Mouse (Mus musculus) MEL (cell line): ENCODE results near the gene Tnfrsf21. TPM values are rescaled to one million over a fixed set of nuclear protein-coding genes. Genes with fewer than 3 reads are reported as not detected.

Experiments
- DNase-seq: peaks from one replicate; pipeline ENCODE4 v3.0.0; 2011; ENCODE audit warnings: low read depth, low spot score
- H3K27ac ChIP-seq: 2 replicates; pipeline ENCODE4 v1.5.1; 2012; ENCODE audit warnings: low read depth, mild to moderate bottlenecking, control low read depth, low read length, moderate library complexity; ENCODE audit not compliant: control insufficient read depth
- H3K27me3 ChIP-seq, 2 experiments: fragments of 150-350 bp in 1 of 2; sonication (generic) in 1 of 2; 2 replicates each; pipeline ENCODE4 v1.6.1; 2012; ENCODE audit warnings: low read length in 2 of 2, mild to moderate bottlenecking in 2 of 2, improper control_type of control experiment in 1 of 2, moderate library complexity in 1 of 2; ENCODE audit not compliant: insufficient read depth in 2 of 2, control insufficient read depth in 1 of 2
- H3K36me3 ChIP-seq, 2 experiments: 2 replicates each; pipeline ENCODE4 v1.6.1; 2012 to 2014; ENCODE audit warnings: low read length in 2 of 2, improper control_type of control experiment in 1 of 2, inconsistent platforms in 1 of 2, mild to moderate bottlenecking in 1 of 2; ENCODE audit not compliant: insufficient read depth in 2 of 2, control insufficient read depth in 1 of 2
- H3K4me1 ChIP-seq, 2 experiments: fragments of 150-350 bp in 1 of 2; sonication (generic) in 1 of 2; 2 replicates each; pipeline ENCODE4 v1.6.1; 2012; ENCODE audit warnings: low read length in 2 of 2, improper control_type of control experiment in 1 of 2, mild to moderate bottlenecking in 1 of 2; ENCODE audit not compliant: insufficient read depth in 2 of 2, control insufficient read depth in 1 of 2
- H3K4me3 ChIP-seq, 2 experiments: fragments of 150-350 bp in 1 of 2; sonication (generic) in 1 of 2; 2 replicates each; pipeline ENCODE4 v1.5.1; 2012; ENCODE audit warnings: low read depth in 2 of 2, low read length in 2 of 2, mild to moderate bottlenecking in 2 of 2, moderate library complexity in 2 of 2, control low read depth in 1 of 2, improper control_type of control experiment in 1 of 2; ENCODE audit not compliant: control insufficient read depth in 1 of 2, insufficient read depth in 1 of 2
- H3K79me2 ChIP-seq: 2 replicates; pipeline ENCODE4 v1.6.1; 2012; ENCODE audit warnings: mild to moderate bottlenecking, low read length, moderate library complexity; ENCODE audit not compliant: control insufficient read depth, poor library complexity, insufficient read depth
- H3K9ac ChIP-seq: 2 replicates; pipeline ENCODE4 v1.6.1; 2012; ENCODE audit warnings: low read depth, mild to moderate bottlenecking, control low read depth, low read length, moderate library complexity; ENCODE audit not compliant: control insufficient read depth, poor library complexity, severe bottlenecking
- H3K9me3 ChIP-seq: fragments of 150-350 bp; sonication (generic); replicated peaks from 2 replicates; pipeline ENCODE4 v1.6.1; 2012; ENCODE audit warnings: mild to moderate bottlenecking, low read length, improper control_type of control experiment, moderate library complexity; ENCODE audit not compliant: insufficient read depth
- BHLHE40 ChIP-seq: IDR thresholded peaks from 2 replicates; pipeline ENCODE4 v1.6.1; 2012; ENCODE audit warnings: low read depth, mild to moderate bottlenecking, inconsistent platforms, low read length, improper control_type of control experiment, borderline replicate concordance
- CHD1 ChIP-seq: IDR thresholded peaks from 2 replicates; pipeline ENCODE4 v1.6.1; 2012; ENCODE audit warnings: low read depth, mild to moderate bottlenecking, inconsistent platforms, low read length, improper control_type of control experiment
- CHD2 ChIP-seq: IDR thresholded peaks from 2 replicates; pipeline ENCODE4 v1.6.1; 2011; ENCODE audit warnings: low read length, improper control_type of control experiment
- CTCF ChIP-seq, 3 experiments: IDR thresholded peaks in 2 of 3; conservative IDR thresholded peaks in 1 of 3; 2 replicates each; pipeline ENCODE4 v1.5.1; 2011 to 2012; ENCODE audit warnings: low read length in 3 of 3, low read depth in 2 of 3, mild to moderate bottlenecking in 2 of 3, improper control_type of control experiment in 1 of 3, inconsistent platforms in 1 of 3, mixed read lengths in 1 of 3, moderate library complexity in 1 of 3; ENCODE audit not compliant: control insufficient read depth in 1 of 3, insufficient read depth in 1 of 3, poor library complexity in 1 of 3, severe bottlenecking in 1 of 3
- EP300 ChIP-seq, 2 experiments: IDR thresholded peaks; 2 replicates each; pipeline ENCODE4 v1.6.1; 2011; ENCODE audit warnings: improper control_type of control experiment in 2 of 2, low read length in 2 of 2, low read depth in 1 of 2, mild to moderate bottlenecking in 1 of 2
- GABPA ChIP-seq: IDR thresholded peaks from 2 replicates; pipeline ENCODE4 v1.6.1; 2012; ENCODE audit warnings: low read depth, mild to moderate bottlenecking, inconsistent platforms, low read length, improper control_type of control experiment, moderate library complexity
- JUND ChIP-seq: IDR thresholded peaks from 2 replicates; pipeline ENCODE4 v1.6.1; 2011; ENCODE audit warnings: low read depth, mild to moderate bottlenecking, improper control_type of control experiment, low read length
- MAFK ChIP-seq: IDR thresholded peaks from 2 replicates; pipeline ENCODE4 v1.6.1; 2011; ENCODE audit warnings: low read depth, mild to moderate bottlenecking, low read length, improper control_type of control experiment, borderline replicate concordance
- MAX ChIP-seq: IDR thresholded peaks from 2 replicates; pipeline ENCODE4 v1.6.1; 2011; ENCODE audit warnings: low read length, improper control_type of control experiment
- MAZ ChIP-seq: IDR thresholded peaks from 2 replicates; pipeline ENCODE4 v1.6.1; 2012; ENCODE audit warnings: low read depth, mild to moderate bottlenecking, inconsistent platforms, low read length, improper control_type of control experiment
- MEF2A ChIP-seq: IDR thresholded peaks from 2 replicates; pipeline ENCODE4 v1.6.1; 2014; ENCODE audit warnings: low read depth, mild to moderate bottlenecking, inconsistent platforms, low read length, improper control_type of control experiment; ENCODE audit not compliant: poor library complexity, insufficient replicate concordance, severe bottlenecking; ENCODE audit errors: extremely low read depth
- MXI1 ChIP-seq: IDR thresholded peaks from 2 replicates; pipeline ENCODE4 v1.6.1; 2011; ENCODE audit warnings: mild to moderate bottlenecking, low read depth, low read length, improper control_type of control experiment
- MYC ChIP-seq: IDR thresholded peaks from 2 replicates; pipeline ENCODE4 v1.6.1; 2011; ENCODE audit warnings: low read depth, mild to moderate bottlenecking, low read length, improper control_type of control experiment, moderate library complexity
- NELFE ChIP-seq: IDR thresholded peaks from 2 replicates; pipeline ENCODE4 v1.6.1; 2011; ENCODE audit warnings: low read depth, low read length, improper control_type of control experiment
- NRF1 ChIP-seq: IDR thresholded peaks from 2 replicates; pipeline ENCODE4 v1.6.1; 2014; ENCODE audit warnings: low read depth, mild to moderate bottlenecking, inconsistent platforms, low read length, improper control_type of control experiment, moderate library complexity; ENCODE audit not compliant: poor library complexity, insufficient read depth, severe bottlenecking
- POLR2A ChIP-seq, 2 experiments: IDR thresholded peaks; 2 replicates each; pipeline ENCODE4 v1.6.1; 2011 to 2012; ENCODE audit warnings: low read length in 2 of 2, mild to moderate bottlenecking in 2 of 2, control low read depth in 1 of 2, improper control_type of control experiment in 1 of 2, low read depth in 1 of 2, moderate library complexity in 1 of 2; ENCODE audit not compliant: control insufficient read depth in 1 of 2, insufficient read depth in 1 of 2, poor library complexity in 1 of 2
- POLR2AphosphoS2 ChIP-seq: IDR thresholded peaks from 2 replicates; pipeline ENCODE4 v1.6.1; 2011; ENCODE audit warnings: low read length, improper control_type of control experiment
- RAD21 ChIP-seq: IDR thresholded peaks from 2 replicates; pipeline ENCODE4 v1.6.1; 2011; ENCODE audit warnings: mild to moderate bottlenecking, low read depth, low read length, improper control_type of control experiment
- RCOR1 ChIP-seq: IDR thresholded peaks from 2 replicates; pipeline ENCODE4 v1.6.1; 2012; ENCODE audit warnings: low read depth, mild to moderate bottlenecking, inconsistent platforms, low read length, improper control_type of control experiment
- SMC3 ChIP-seq: IDR thresholded peaks from 2 replicates; pipeline ENCODE4 v1.6.1; 2011; ENCODE audit warnings: low read depth, low read length, improper control_type of control experiment
- TAL1 ChIP-seq: IDR thresholded peaks from 2 replicates; pipeline ENCODE4 v1.6.1; 2012; ENCODE audit warnings: mild to moderate bottlenecking, inconsistent platforms, low read length, moderate library complexity, mixed read lengths
- TBP ChIP-seq: IDR thresholded peaks from 2 replicates; pipeline ENCODE4 v1.8.0; 2011; ENCODE audit warnings: low read depth, low read length, improper control_type of control experiment
- TCF12 ChIP-seq: IDR thresholded peaks from 2 replicates; pipeline ENCODE4 v1.6.1; 2014; ENCODE audit warnings: low read depth, mild to moderate bottlenecking, inconsistent platforms, low read length, improper control_type of control experiment, moderate library complexity
- UBTF ChIP-seq: IDR thresholded peaks from 2 replicates; pipeline ENCODE4 v1.6.1; 2012; ENCODE audit warnings: low read depth, mild to moderate bottlenecking, inconsistent platforms, low read length, improper control_type of control experiment, moderate library complexity, borderline replicate concordance; ENCODE audit not compliant: insufficient read depth
- USF1 ChIP-seq: IDR thresholded peaks from 2 replicates; pipeline ENCODE4 v1.6.1; 2014; ENCODE audit warnings: low read depth, mild to moderate bottlenecking, inconsistent platforms, low read length, improper control_type of control experiment, moderate library complexity
- ZC3H11A ChIP-seq: IDR thresholded peaks from 2 replicates; pipeline ENCODE4 v1.6.1; 2012; ENCODE audit warnings: low read depth, mild to moderate bottlenecking, inconsistent platforms, low read length, improper control_type of control experiment
- ZKSCAN1 ChIP-seq: IDR thresholded peaks from 2 replicates; pipeline ENCODE4 v1.6.1; 2012; ENCODE audit warnings: low read depth, mild to moderate bottlenecking, inconsistent platforms, low read length, improper control_type of control experiment, moderate library complexity
- ZMIZ1 ChIP-seq: IDR thresholded peaks from 2 replicates; pipeline ENCODE4 v1.6.1; 2012; ENCODE audit warnings: low read depth, mild to moderate bottlenecking, inconsistent platforms, low read length, improper control_type of control experiment, moderate library complexity
- polyA plus RNA-seq, 2 experiments: library from polyadenylated mRNA; stranded (reverse) in 1 of 2; unstranded in 1 of 2; fragments of >175 nt in 1 of 2; fragments of >200 nt in 1 of 2; gene quantifications; 2 replicates each; pipeline versions ENCODE4 v1.2.1 to v1.2.4; 2012; ENCODE audit warnings: low replicate concordance in 2 of 2, low read depth in 1 of 2; ENCODE audit not compliant: insufficient read length in 2 of 2, insufficient read depth in 1 of 2, missing spikeins in 1 of 2
- total RNA-seq: library from RNA; depleted of rRNA; stranded (reverse); fragments of 300-350 nt; gene quantifications from 2 replicates; pipeline ENCODE4 v1.2.3, GENCODE M21; 2012

Gene Tnfrsf21
- total and polyA plus RNA-seq, 3 experiments, result not detected

DNA sequence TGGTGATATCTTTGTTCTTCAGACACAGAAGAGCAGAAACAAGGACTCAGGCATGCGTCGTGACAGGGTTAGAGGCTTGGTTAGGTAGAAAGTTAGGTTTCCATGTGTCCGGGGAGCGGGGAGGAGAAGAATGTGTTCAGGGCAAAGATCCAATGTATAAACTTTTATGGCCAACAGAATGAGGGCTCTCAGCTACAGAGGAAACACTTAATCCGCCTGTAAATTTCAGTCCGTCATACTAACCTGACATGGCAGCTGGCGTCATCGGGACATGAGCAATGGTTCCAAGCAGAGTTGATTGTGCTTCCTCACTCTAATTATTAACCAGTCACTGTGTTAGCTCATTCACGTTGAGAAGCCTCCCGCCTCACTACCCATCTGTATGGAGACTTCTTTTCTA is 100.4 kb downstream of the Tnfrsf21 start:
- Histone ChIP-seq H3K36me3 (no peaks in the 10 kb centered on the region), H3K9ac (no peak overlapping the region), H3K4me3 (no peak overlapping the region), H3K4me1 (no peaks in the 10 kb centered on the region), H3K9me3 (no peaks in the 10 kb centered on the region), H3K27ac (no peak overlapping the region), H3K27me3 (no peaks in the 10 kb centered on the region), H3K79me2 (no peaks in the 10 kb centered on the region)
- DNase-seq, result no peak
- TF ChIP-seq TBP (no peak), MAFK (no peak), ZMIZ1 (no peak), UBTF (no peak), JUND (no peak), MYC (no peak), GABPA (no peak), CHD2 (no peak), RAD21 (no peak), NRF1 (no peak), BHLHE40 (no peak), CHD1 (no peak), MXI1 (no peak), SMC3 (no peak), MEF2A (no peak), POLR2AphosphoS2 (no peak), NELFE (no peak), POLR2A (IDR thresholded peaks at IDR 0.05; ENCODE audit: control insufficient read depth in 1 of 2, insufficient read depth in 1 of 2, low read depth in 1 of 2, low read length in 2 of 2, poor library complexity in 1 of 2) (no peak)
- TF ChIP-seq, all 39 proteins: peak for 0

DNA sequence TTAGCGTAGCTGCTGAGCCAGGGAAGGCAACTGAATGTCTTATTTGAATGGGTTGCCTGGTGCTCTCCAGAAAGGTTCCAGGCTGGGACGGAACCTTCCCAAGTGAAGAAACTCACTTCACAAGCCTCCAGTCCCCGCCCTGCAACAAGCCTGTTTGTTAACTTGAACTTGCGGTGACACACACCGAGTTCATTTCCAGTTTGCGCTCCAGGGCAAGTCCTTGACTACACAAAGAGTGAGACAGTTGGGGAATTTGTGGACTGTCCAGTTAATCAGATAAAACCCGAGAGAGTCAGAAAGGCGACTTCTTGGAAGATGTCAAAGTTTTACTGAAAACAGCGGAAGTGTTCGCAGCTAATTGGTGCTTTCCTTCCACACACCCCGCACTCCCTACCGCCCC is 103.1 kb downstream of the Tnfrsf21 start:
- TF ChIP-seq MEF2A (no peak), MAZ (no peak), NRF1 (no peak), MAX (no peak), ZKSCAN1 (no peak), CTCF (IDR thresholded peaks at IDR 0.05 in 2 of 3, conservative IDR thresholded peaks at IDR 0.05 in 1 of 3; ENCODE audit: control insufficient read depth in 1 of 3, insufficient read depth in 1 of 3, low read depth in 2 of 3, low read length in 3 of 3, poor library complexity in 1 of 3, severe bottlenecking in 1 of 3) (no peak), USF1 (no peak), RCOR1 (no peak), MYC (no peak), BHLHE40 (no peak), TCF12 (no peak), POLR2A (IDR thresholded peaks at IDR 0.05; ENCODE audit: control insufficient read depth in 1 of 2, insufficient read depth in 1 of 2, low read depth in 1 of 2, low read length in 2 of 2, poor library complexity in 1 of 2) (no peak), NELFE (no peak), TAL1 (no peak), GABPA (no peak), ZC3H11A (no peak), POLR2AphosphoS2 (no peak), EP300 (IDR thresholded peaks at IDR 0.05; ENCODE audit: low read depth in 1 of 2, low read length in 2 of 2) (no peak)
- no peak for DNase-seq
- Histone ChIP-seq H3K9ac (no peak overlapping the region), H3K79me2 (no peaks in the 10 kb centered on the region), H3K4me1 (no peaks in the 10 kb centered on the region), H3K4me3 (no peak overlapping the region), H3K27me3 (no peaks in the 10 kb centered on the region), H3K36me3 (no peaks in the 10 kb centered on the region), H3K9me3 (no peaks in the 10 kb centered on the region), H3K27ac (no peak overlapping the region)
